Mouse (Mus musculus) intestine, postnatal 0 days (tissue): Measurements from ENCODE around the gene Fkbp15. TPM values are rescaled to one million over a fixed set of nuclear protein-coding genes. Genes with fewer than 3 reads are reported as not detected.

Source experiments
- ATAC-seq: fragments of 200-750 bp; cut with Nextera tagmentation; 2 replicates; pipeline ENCODE4 v1.8.0; 2017; ENCODE audit warnings: mild to moderate bottlenecking, moderate TSS enrichment, moderate library complexity
- H3K27ac ChIP-seq: fragments of 300-500 bp; sonication (generic); 2 replicates; pipeline ENCODE4 v1.5.1; 2014; ENCODE audit warnings: mild to moderate bottlenecking, low read depth, low read length, moderate library complexity
- H3K27me3 ChIP-seq: fragments of 300-500 bp; sonication (generic); replicated peaks from 2 replicates; pipeline ENCODE4 v1.6.1; 2014; ENCODE audit warnings: low read length, mixed read lengths; ENCODE audit not compliant: control insufficient read depth, insufficient read depth
- H3K36me3 ChIP-seq: fragments of 300-500 bp; sonication (generic); 2 replicates; pipeline ENCODE4 v1.6.1; 2014; ENCODE audit warnings: mild to moderate bottlenecking, moderate library complexity; ENCODE audit not compliant: control insufficient read depth, insufficient read depth
- H3K4me1 ChIP-seq: fragments of 300-500 bp; sonication (generic); replicated peaks from 2 replicates; pipeline ENCODE4 v1.6.1; 2014; ENCODE audit warnings: antibody characterized with exemption, low read length, mixed read lengths; ENCODE audit not compliant: control insufficient read depth, insufficient read depth
- H3K4me2 ChIP-seq: fragments of 300-500 bp; sonication (generic); replicated peaks from 2 replicates; pipeline ENCODE4 v1.6.1; 2014; ENCODE audit warnings: low read depth, mild to moderate bottlenecking, moderate library complexity
- H3K4me3 ChIP-seq: fragments of 300-500 bp; sonication (generic); 2 replicates; pipeline ENCODE4 v1.5.1; 2014; ENCODE audit warnings: low read depth, low read length
- H3K9ac ChIP-seq: fragments of 300-500 bp; sonication (generic); 2 replicates; pipeline ENCODE4 v1.6.1; 2014; ENCODE audit warnings: mild to moderate bottlenecking, low read depth, low read length
- H3K9me3 ChIP-seq: fragments of 300-500 bp; sonication (generic); 2 replicates; pipeline ENCODE4 v1.6.1; 2016; ENCODE audit warnings: mixed run types; ENCODE audit not compliant: control insufficient read depth
- CTCF ChIP-seq: sonication (generic); IDR thresholded peaks from 2 replicates; pipeline ENCODE4 v1.5.1; 2016; ENCODE audit warnings: low read depth, mild to moderate bottlenecking, control low read depth, antibody characterized with exemption, moderate library complexity
- WGBS: fragments of 180-500 bp; shearing (Covaris S2); extraction: QIAGEN DNeasy Blood & Tissue Kit; methylation state at CpG from one replicate; pipeline ENCODE4 v1.1.7; 2014; 5-methylcytosine and 5-hydroxymethylcytosine counted together
- polyA plus RNA-seq: library from polyadenylated mRNA; unstranded; fragments of >200 nt; fragmentation: Nextera tagmentation; extraction: Ambion mirVana; gene quantifications from 2 replicates; pipeline ENCODE4 v1.2.1, GENCODE M21; 2015

Fkbp15 gene
- polyA plus RNA-seq, 1 experiment from 2014 or later = 16.9 TPM

DNA sequence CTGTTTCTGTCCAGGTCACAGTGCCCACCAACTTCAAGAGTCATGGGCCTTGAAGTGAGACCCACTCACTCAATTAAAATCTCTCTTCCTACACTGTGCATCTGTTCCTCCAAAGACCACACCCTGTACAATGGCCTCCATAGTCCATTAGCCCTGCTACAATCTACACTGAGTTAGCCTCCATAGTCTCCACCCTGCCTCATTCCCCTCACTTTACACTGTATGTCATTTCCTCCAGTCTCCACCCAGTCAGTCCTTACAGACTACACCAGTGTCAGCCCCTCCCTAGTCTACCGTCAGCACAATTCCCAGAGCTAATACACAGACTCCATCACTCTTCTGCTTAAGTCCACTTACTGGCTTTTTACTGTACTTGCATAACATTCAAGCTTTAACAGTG, 57.1 kb downstream of the Fkbp15 start:
- Histone ChIP-seq H3K9ac (no peak overlapping the region), H3K36me3 (peaks cover 93% of the 10 kb centered on the region), H3K4me3 (no peak overlapping the region), H3K27ac (no peak overlapping the region), H3K9me3 (no peaks in the 10 kb centered on the region), H3K4me2 (no peak overlapping the region), H3K27me3 (no peaks in the 10 kb centered on the region), H3K4me1 (no peaks in the 10 kb centered on the region)
- peak; percentile 51; the same call in 1 of the 2 replicates for ATAC-seq
- no peak for TF ChIP-seq CTCF
- WGBS = 40% methylated on average over 1 of the region's 1 CpGs

DNA sequence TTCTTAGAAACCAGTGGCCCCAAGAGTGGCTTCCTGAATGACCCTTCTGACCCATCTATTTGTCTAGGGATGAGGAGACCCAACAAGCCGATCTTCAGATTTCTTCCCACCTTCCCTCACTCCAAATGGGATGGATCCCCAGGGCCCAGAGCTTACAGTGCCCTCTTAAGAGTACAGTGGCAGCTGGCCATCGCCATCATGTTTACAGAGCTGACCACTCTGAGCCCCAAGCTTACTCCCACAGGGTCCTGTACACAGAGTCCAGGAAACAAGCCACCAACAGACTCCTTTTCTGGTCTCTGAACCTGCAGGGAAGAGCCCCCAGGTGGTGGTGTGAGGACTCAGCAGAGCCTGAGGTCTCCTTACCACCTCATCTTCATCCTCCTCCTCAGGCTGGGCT, 57.6 kb downstream of the Fkbp15 start:
- Histone ChIP-seq H3K9ac (no peak overlapping the region), H3K27ac (no peak overlapping the region), H3K9me3 (no peaks in the 10 kb centered on the region), H3K4me1 (no peaks in the 10 kb centered on the region), H3K4me3 (no peak overlapping the region), H3K4me2 (no peak overlapping the region), H3K27me3 (no peaks in the 10 kb centered on the region), H3K36me3 (peaks cover 90% of the 10 kb centered on the region)
- TF ChIP-seq CTCF = no peak
- WGBS = 34% methylated on average over 2 of the region's 2 CpGs
- ATAC-seq = no peak

DNA sequence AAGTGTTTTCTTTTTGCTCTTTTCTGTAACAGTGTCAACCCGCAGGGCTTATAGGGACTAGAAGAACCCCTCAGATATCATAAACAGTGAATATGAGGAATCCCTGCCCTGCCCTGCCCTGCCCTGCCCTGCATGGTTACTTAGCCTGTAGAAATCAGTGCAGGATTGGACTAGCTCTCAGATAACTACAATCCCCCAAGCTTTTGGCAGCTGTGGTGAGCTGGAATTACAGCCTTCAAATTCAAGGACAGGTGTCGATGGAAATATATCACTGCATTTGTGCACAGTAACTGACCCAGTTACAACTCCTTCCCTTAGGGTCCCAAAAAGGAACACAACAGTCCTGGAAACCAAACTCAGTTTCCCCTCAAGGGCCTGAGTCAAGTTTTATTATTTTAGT, 60.3 kb downstream of the Fkbp15 start:
- Histone ChIP-seq H3K4me2 (no peak overlapping the region), H3K9me3 (no peaks in the 10 kb centered on the region), H3K27me3 (no peaks in the 10 kb centered on the region), H3K4me1 (no peaks in the 10 kb centered on the region), H3K27ac (no peak overlapping the region), H3K4me3 (no peak overlapping the region), H3K9ac (no peak overlapping the region), H3K36me3 (peaks cover 78% of the 10 kb centered on the region)
- TF ChIP-seq CTCF = no peak
- no peak for ATAC-seq
- WGBS = 87% methylated on average over 2 of the region's 2 CpGs

DNA sequence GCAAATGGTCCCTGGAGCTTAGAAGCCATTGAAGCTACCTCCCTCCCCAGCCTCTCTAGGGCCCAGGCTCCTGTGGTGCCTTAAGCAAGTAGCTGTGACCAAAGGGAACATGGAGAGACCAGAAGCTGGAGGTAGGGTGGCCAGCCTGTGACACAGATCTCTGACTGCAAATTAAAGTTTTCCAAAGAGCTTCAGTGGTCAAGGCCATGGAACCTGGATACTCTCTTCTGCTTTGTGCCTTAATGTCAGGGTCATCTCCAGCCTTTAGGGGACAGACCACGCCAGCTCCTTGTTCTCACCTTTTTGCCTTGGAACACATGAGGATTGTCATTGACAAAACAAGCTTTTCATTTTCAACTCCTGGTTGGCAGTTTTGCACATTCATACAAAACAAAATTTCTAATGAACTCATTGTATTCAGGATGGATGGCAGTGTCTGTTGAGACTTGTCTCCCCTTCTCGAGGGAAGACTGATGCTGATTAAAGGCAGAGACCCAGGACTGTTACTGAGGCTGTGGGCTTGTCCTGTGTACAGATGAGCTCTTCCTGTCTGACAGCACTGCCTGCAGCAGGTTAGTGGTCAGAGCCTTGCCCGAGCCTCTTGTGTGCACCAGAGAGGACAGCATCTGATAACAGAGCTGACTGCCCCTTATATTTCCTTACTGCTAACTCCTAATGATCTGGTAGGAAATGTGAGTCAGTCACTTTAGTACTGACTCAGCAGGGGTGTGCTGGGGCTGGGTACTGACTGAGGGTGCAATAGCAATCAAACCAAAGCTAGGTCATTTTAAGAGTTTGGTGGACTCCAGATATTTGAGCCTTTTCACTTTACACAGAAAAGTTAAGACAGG, 62.8 kb downstream of the Fkbp15 start:
- no peak for ATAC-seq
- H3K4me1 ChIP-seq = no peaks in the 10 kb centered on the region
- H3K36me3 ChIP-seq = peaks cover 66% of the 10 kb centered on the region
- no peak overlapping the region for H3K4me2 ChIP-seq
- H3K27me3 ChIP-seq = no peaks in the 10 kb centered on the region
- no peak overlapping the region for H3K27ac ChIP-seq
- no peak overlapping the region for H3K4me3 ChIP-seq
- no peaks in the 10 kb centered on the region for H3K9me3 ChIP-seq
- H3K9ac ChIP-seq = no peak overlapping the region
- 73% methylated on average over 3 of the region's 3 CpGs for WGBS
- no peak for TF ChIP-seq CTCF

DNA sequence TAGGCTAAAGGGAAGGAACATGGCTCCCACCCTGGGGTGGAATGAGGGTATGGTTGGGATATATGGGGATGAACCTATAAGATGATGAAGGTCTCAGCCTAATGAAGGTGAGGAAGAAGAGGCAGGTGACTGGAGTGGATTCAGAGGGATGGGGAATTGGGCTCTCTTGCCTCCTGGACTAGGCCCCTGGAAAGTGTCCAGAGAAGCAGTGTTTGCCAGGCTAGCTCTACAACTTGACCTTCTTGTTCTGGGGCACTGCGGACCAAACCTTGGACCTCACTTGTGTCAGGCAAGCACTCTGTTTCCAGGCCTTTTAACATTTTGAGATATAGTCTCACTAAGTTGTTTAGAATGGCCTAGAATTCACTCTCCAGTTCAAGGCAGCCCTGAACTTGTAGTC, 65.6 kb downstream of the Fkbp15 start:
- H3K4me1 ChIP-seq = no peaks in the 10 kb centered on the region
- no peak overlapping the region for H3K4me3 ChIP-seq
- H3K36me3 ChIP-seq = peaks cover 39% of the 10 kb centered on the region
- no peak for TF ChIP-seq CTCF
- no peaks in the 10 kb centered on the region for H3K9me3 ChIP-seq
- ATAC-seq = no peak
- WGBS = 94% methylated on average over 1 of the region's 1 CpGs
- H3K9ac ChIP-seq = no peak overlapping the region
- no peaks in the 10 kb centered on the region for H3K27me3 ChIP-seq
- no peak overlapping the region for H3K27ac ChIP-seq
- no peak overlapping the region for H3K4me2 ChIP-seq

DNA sequence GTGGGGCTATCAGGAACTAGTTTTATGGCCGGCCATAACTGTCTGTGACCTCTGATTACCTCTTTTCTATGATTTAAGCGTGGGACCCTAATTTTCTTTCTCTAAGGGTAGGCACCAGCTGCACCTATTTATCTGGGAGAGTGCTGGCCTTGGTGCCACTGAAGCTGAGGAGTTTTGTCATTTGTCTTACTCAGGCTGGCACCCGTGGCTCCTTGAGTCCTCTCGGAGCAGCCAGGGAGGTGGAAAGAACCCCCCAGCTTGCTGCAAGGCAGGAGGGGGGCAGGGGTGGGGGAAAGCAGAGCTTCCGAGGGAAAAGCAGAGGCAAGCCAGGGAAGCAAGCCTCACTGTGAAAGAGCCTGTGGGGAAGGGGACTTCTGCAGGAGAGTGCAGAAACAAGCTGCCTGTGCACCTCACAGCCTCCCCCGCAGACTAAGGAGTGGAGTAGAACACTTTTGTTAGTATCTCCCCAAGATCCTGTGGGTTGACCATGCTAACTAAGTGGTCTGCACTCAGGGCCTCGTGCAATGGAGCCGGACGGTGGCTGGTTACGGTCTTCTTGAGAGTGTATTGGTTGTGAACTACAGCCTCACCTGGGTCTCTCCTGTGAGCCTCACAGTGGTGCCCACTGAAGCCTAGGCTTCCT, 67.0 kb downstream of the Fkbp15 start:
- Histone ChIP-seq H3K4me3 (no peak overlapping the region), H3K36me3 (peaks cover 27% of the 10 kb centered on the region), H3K9me3 (no peaks in the 10 kb centered on the region), H3K27ac (no peak overlapping the region), H3K4me2 (no peak overlapping the region), H3K9ac (no peak overlapping the region), H3K4me1 (no peaks in the 10 kb centered on the region), H3K27me3 (no peaks in the 10 kb centered on the region)
- no peak for TF ChIP-seq CTCF
- no peak for ATAC-seq
- WGBS = 55% methylated on average over 10 of the region's 10 CpGs
